Mouse (Mus musculus): ENCODE measurements around the gene Bcl2l1. TPM values are rescaled to one million over a fixed set of nuclear protein-coding genes. Genes with fewer than 3 reads are reported as not detected.
A peak's percentile ranks its signal among the peaks of the same experiment; 100 is the strongest.

The Bcl2l1 gene
- total RNA-seq, 2 experiments from 2014 or later: 3.7 to 6.7 TPM

DNA sequence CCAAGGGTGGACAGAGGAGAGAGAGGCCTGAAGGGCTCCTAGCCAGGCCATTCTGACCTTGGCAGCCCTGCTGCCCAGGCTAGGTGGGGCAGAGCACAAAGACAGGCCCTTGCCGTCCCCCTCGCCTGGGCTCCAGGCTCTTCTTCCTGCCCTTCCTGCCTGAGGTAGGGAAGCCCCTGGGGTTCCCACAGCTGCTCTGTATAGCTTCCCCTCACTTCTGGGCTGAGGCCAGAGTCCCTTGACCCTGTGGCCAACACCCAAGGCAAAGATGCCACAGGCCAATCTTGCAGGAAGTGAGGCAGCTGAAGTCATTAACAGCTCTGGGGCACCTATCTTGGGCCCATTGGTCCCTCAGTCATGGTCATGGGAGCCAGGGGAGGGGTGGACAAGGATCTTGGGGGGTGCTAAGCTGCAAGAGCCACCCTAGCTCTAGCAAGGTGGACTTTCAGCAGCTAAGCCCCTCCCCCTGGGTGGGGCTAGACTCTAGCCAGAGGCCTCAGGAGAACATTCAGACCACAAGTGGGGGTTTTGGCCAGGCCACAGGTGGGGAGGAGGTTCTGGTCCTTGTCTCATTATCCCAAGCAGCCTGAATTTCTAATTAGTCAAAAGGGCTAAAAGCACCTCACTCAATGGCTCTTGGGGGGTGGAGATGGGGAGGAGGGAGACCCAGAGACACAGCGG, 50.4 kb downstream of the Bcl2l1 start:
- ATAC-seq (replicated peaks; ENCODE audit: low FRiP score, low TSS enrichment, poor library complexity, severe bottlenecking): no peak

DNA sequence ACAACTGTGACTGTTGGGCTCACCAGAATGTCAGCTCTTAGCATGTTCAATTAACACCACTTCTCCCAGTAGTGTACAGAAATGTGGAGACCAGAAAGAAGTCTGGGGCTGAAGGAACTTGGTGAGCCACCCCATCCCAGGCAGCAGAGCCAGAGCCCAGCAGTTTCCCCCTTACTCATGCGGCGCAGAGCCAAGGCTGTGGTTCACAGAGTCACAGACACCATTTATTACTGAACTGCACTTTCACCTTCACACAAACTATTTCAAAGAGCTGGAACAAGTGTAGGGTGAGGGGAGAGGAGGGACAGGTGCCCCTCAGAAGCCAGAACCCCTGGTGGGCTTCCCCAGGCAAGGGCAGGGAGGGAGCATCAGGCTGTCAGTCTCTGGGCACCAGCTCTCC, 51.1 kb downstream of the Bcl2l1 start:
- no peak for ATAC-seq (replicated peaks; ENCODE audit: low FRiP score, low TSS enrichment, poor library complexity, severe bottlenecking)

DNA sequence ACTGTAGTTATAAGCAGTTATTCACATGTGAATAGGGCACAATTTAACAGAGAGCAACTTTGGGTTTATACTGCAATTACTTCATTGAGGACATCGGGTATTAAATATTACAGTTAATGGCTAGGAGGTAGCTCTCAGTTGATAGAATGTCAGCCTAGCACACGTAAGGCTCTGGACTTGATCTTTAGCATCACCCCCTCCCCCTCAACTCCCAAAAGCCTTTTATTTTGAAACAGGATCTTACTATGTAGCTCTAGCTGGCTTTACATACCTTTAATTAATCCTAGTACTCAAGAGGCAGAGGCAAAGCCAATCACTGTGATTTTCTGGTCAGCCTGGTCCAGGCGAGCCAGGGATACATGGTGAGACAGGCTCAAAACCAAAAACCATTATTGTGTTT, 54.4 kb downstream of the Bcl2l1 start:
- no peak for ATAC-seq (replicated peaks; ENCODE audit: low FRiP score, low TSS enrichment, poor library complexity, severe bottlenecking)

GRCm38 (mm10) chr2:152776435-152776834, 55.1 kb downstream of the Bcl2l1 start:
- ATAC-seq (replicated peaks; ENCODE audit: low FRiP score, low TSS enrichment, poor library complexity, severe bottlenecking): no peak

DNA sequence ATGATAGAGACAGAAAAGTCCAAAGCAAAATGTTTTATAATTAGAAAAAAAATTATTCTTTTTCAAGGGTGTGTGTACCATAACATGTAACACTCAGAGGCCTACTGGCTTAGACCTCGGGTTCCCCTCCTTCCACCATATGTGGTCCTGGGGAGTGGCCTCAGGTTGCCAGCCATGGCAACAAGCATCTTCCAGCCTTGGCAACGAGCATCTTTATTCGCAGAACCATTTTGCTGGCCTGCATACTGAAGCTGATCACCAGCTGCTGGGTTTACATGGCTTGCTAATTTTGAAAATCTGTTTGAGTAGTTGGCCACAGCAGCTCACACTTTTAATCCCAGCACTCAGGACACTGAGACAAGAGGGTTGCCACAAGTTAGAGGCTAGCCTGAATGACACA, 55.5 kb downstream of the Bcl2l1 start:
- ATAC-seq (replicated peaks; ENCODE audit: low FRiP score, low TSS enrichment, poor library complexity, severe bottlenecking): no peak

GRCm38 (mm10) chr2:152775357-152775756, 56.2 kb downstream of the Bcl2l1 start:
- no peak for ATAC-seq (replicated peaks; ENCODE audit: low FRiP score, low TSS enrichment, poor library complexity, severe bottlenecking)

GRCm38 (mm10) chr2:152772231-152772630, 59.3 kb downstream of the Bcl2l1 start:
- ATAC-seq (replicated peaks; ENCODE audit: low FRiP score, low TSS enrichment, poor library complexity, severe bottlenecking): no peak

- no peak for ATAC-seq (replicated peaks; ENCODE audit: low FRiP score, low TSS enrichment, poor library complexity, severe bottlenecking)
These were observed 60.0 kb downstream of the Bcl2l1 start for GRCm38 (mm10) chr2:152771571-152771970.

- ATAC-seq (replicated peaks; ENCODE audit: low FRiP score, low TSS enrichment, poor library complexity, severe bottlenecking): peak; percentile 71
These were observed 61.9 kb downstream of the Bcl2l1 start for GRCm38 (mm10) chr2:152769677-152770076.

DNA sequence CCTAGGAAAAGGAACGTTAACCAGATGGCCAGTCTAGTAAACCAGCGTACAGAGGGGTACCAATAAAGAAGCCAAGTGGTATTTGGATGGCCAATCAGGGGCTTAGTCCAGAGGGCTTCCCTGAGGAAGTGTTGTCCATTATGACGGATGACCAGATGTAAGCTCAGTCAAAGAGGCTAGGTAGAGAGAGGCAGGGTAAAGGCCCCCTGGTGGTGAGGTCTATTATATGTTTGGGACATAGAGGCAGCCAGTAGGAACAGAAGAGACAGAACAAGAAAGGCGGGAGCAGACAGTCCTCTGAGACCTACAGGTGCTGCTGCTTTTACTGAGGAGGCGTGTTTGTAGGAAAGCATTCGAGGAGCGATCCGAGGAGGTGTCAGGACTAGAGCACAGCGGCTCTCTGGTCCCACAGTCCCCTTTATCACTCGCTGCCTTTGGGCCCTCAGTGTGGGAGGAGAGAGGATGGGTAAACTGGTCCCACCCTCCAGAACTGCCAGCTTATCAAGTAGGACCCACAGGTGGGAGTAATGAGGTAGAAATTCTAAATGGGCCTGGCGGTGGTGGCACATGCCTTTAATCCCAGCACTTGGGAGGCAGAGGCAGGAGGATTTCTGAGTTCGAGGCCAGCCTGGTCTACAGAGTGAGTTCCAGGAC, 63.8 kb downstream of the Bcl2l1 start:
- ATAC-seq (replicated peaks; ENCODE audit: low FRiP score, low TSS enrichment, poor library complexity, severe bottlenecking): peak; percentile 71

- ATAC-seq (replicated peaks; ENCODE audit: low FRiP score, low TSS enrichment, poor library complexity, severe bottlenecking): peak; percentile 66
These were observed 65.0 kb downstream of the Bcl2l1 start for GRCm38 (mm10) chr2:152766387-152767123.

DNA sequence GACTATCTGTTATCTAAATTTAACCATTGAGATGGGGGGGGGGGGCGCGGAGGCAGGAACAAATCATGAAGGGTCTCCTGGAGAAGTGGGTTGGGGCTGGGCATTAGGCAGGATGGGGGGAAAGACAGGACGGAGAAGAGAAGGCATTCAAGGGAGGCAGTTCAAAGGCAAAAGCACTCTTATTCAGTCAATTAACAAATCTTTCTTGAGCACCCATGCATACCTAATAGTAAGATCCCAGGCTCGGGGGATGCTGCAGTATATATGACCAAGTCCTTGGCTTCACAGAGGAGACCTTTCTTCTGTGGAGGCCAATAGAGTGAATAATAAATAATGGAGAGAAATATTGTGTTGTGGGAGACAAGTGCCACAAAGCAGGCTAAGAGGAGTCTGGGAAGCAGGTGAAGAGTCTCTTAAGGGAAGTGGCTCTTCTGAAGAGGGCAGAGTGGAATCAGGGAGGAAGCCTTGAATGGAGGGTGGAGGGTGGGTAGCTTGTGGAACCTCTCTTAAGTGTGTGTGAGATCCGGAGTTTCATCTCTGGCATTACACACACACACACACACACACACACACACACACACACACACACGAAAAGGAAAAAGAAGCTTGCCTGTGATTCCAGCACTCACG, 66.4 kb downstream of the Bcl2l1 start:
- ATAC-seq (replicated peaks; ENCODE audit: low FRiP score, low TSS enrichment, poor library complexity, severe bottlenecking): no peak

GRCm38 (mm10) chr2:152764172-152765044, 67.1 kb downstream of the Bcl2l1 start:
- ATAC-seq (replicated peaks; ENCODE audit: low FRiP score, low TSS enrichment, poor library complexity, severe bottlenecking): no peak

DNA sequence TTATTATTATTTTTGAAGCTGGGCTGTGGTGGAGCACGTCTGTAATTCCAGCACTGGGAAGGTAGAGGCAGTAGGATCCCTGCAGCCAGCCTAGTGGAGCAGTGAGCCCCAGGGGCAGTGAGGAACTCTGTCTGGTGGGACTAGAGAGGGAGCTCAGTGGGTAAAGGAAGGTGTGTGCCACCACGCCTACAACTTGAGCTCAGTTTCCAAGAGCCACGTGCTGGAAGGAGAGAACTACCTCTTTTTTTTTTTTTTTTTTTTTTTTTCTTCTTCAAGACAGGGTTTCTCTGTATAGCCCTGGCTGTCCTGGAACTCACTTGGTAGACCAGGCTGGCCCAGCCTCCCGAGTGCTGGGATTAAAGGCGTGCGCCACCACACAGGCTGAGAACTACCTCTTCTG, 68.2 kb downstream of the Bcl2l1 start:
- no peak for ATAC-seq (replicated peaks; ENCODE audit: low FRiP score, low TSS enrichment, poor library complexity, severe bottlenecking)

GRCm38 (mm10) chr2:152758351-152758750, 73.2 kb downstream of the Bcl2l1 start:
- no peak for ATAC-seq (replicated peaks; ENCODE audit: low FRiP score, low TSS enrichment, poor library complexity, severe bottlenecking)

DNA sequence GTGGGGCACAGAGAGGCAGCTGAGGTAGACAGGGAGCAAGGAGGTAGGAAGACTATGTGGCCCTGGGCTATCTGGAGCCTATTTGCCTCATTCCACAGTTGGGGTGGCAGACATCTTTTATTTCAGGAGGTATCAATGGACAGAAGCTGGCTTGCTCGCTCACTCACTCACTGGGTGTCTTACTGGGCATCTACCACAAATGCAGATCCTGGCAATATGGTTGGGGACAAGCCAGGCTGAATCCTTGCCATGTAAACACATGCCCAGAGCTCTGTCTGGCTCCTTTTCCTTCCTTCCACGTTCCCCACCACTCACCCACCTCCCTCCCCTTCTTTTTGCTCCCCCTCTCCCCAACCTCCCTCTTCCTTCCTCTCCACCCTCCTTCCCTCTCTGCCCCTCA, 74.0 kb downstream of the Bcl2l1 start:
- no peak for ATAC-seq (replicated peaks; ENCODE audit: low FRiP score, low TSS enrichment, poor library complexity, severe bottlenecking)

DNA sequence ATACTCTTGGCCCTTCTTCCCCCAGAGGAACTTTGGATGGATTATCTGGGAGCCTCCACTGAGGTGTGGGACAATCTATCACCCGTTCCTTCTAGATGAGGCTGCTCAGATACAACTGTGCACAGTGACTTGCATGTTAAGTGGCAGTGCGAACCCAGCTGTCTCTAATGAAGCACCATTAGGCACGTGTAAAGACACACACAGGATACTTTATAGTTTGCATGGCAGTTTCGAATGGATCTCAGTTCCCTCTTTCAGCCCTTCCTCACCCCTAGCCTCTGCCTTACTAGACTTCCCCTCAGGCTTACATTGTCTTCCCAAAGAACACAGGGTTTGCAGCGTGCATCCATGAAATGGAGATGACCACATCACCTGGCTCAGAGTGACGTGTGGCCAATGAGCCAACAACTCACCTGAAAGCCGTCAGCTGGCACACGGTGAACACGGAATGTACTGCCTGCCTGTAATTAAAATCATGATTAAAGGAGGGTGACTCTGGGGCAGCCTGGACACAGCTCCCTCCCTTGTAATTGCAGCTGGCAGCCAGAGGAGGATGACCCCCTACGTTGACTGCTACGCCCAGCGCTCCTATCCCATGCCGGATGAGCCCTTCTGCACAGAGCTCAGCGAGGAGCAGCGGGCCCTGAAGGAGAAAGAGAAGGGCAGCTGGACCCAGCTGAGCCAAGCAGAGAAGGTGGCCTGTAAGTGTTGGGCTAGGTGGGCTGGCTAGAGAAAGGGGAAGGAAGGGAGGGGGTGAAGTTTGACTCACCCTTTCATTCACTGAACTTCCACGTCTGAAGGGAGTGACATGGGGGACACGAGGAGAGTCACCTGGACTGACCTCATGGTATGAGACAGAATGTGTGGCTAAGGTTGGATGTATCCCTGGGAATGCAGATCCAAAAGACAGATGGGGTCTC, 74.8 kb downstream of the Bcl2l1 start:
- no peak for ATAC-seq (replicated peaks; ENCODE audit: low FRiP score, low TSS enrichment, poor library complexity, severe bottlenecking)

Data from megakaryocyte-erythroid progenitor cell, adult 5-6 weeks (primary cell).